Mouse (Mus musculus) heart, postnatal 0 days (tissue): ENCODE results near the gene Rnase10. TPM values are rescaled to one million over a fixed set of nuclear protein-coding genes. Genes with fewer than 3 reads are reported as not detected.

Experiments
- ATAC-seq: fragments of 200-750 bp; cut with Nextera tagmentation; 2 replicates; pipeline ENCODE4 v1.8.0; 2017; ENCODE audit warnings: low read depth, moderate number of reproducible peaks, moderate library complexity; ENCODE audit not compliant: insufficient read depth
- DNase-seq: peaks from one replicate; pipeline ENCODE4 v3.0.0-alpha.2; 2016; ENCODE audit warnings: low spot score
- H3K27ac ChIP-seq: fragments of 300-500 bp; sonication (generic); 2 replicates; pipeline ENCODE4 v1.5.1; 2014; ENCODE audit warnings: low read depth, mild to moderate bottlenecking
- H3K27me3 ChIP-seq: fragments of 300-500 bp; sonication (generic); 2 replicates; pipeline ENCODE4 v1.6.1; 2014; ENCODE audit warnings: low read length, mixed read lengths; ENCODE audit not compliant: control insufficient read depth, insufficient read depth
- H3K36me3 ChIP-seq: fragments of 300-500 bp; sonication (generic); replicated peaks from 2 replicates; pipeline ENCODE4 v1.6.1; 2014; ENCODE audit warnings: low read length, mixed read lengths; ENCODE audit not compliant: control insufficient read depth, insufficient read depth
- H3K4me1 ChIP-seq: fragments of 300-500 bp; sonication (generic); 2 replicates; pipeline ENCODE4 v1.6.1; 2014; ENCODE audit warnings: antibody characterized with exemption; ENCODE audit not compliant: control insufficient read depth, insufficient read depth
- H3K4me2 ChIP-seq: fragments of 300-500 bp; sonication (generic); 2 replicates; pipeline ENCODE4 v1.6.1; 2014; ENCODE audit warnings: low read depth, mild to moderate bottlenecking, low read length, moderate library complexity
- H3K4me3 ChIP-seq: fragments of 300-500 bp; sonication (generic); 2 replicates; pipeline ENCODE4 v1.5.1; 2014; ENCODE audit warnings: low read depth, low read length
- H3K9ac ChIP-seq: fragments of 300-500 bp; sonication (generic); replicated peaks from 2 replicates; pipeline ENCODE4 v1.6.1; 2014; ENCODE audit warnings: low read depth, low read length, mixed read lengths
- H3K9me3 ChIP-seq: fragments of 300-500 bp; sonication (generic); replicated peaks from 2 replicates; pipeline ENCODE4 v1.6.1; 2016; ENCODE audit warnings: low read length; ENCODE audit not compliant: control insufficient read depth
- CTCF ChIP-seq: IDR thresholded peaks from 2 replicates; pipeline ENCODE4 v1.5.1; 2016; ENCODE audit warnings: antibody characterized with exemption, control low read depth, low read depth
- EP300 ChIP-seq: IDR thresholded peaks from 2 replicates; pipeline ENCODE4 v1.6.1; 2016; ENCODE audit warnings: antibody characterized with exemption, low read depth
- whole genome bisulfite sequencing: fragments of 180-500 bp; shearing (Covaris S2); extraction: QIAGEN DNeasy Blood & Tissue Kit; methylation state at CpG from one replicate; pipeline ENCODE4 v1.1.7; 2014; 5-methylcytosine and 5-hydroxymethylcytosine counted together
- polyA plus RNA-seq: library from polyadenylated mRNA; unstranded; fragments of >200 nt; fragmentation: Nextera tagmentation; extraction: Ambion mirVana; gene quantifications from 2 replicates; pipeline ENCODE4 v1.2.1, GENCODE M21; 2015
- total RNA-seq: library from RNA; depleted of rRNA; stranded (reverse); fragments of >200 nt; gene quantifications from 2 replicates; pipeline ENCODE4 v1.2.3, GENCODE M21; 2014; ENCODE audit warnings: low replicate concordance; rRNA removed

The Rnase10 gene
- total and polyA plus RNA-seq, 2 experiments from 2014 or later = 0.38 TPM; not detected in 1

- 0 out of 2 replicates have a peak, but pooled peaks cover under 1% of the 10 kb centered on the region for H3K4me1 ChIP-seq
- no peaks in the 10 kb centered on the region for H3K9me3 ChIP-seq
- H3K4me2 ChIP-seq = no peak within 1 kb of the TSS
- no peaks in the 10 kb centered on the region for H3K27me3 ChIP-seq
- H3K36me3 ChIP-seq = no peaks in the 10 kb centered on the region
- H3K4me3 ChIP-seq = no peak within 1 kb of the TSS
- ATAC-seq (peak; percentile 39; the same call in 1 of the 2 replicates), DNase-seq (no peak)
- no peak for TF ChIP-seq CTCF
- TF ChIP-seq EP300 = no peak
- H3K27ac ChIP-seq = no peak within 1 kb of the TSS
- no peak within 1 kb of the TSS for H3K9ac ChIP-seq
- WGBS = 32% methylated on average over 9 of the region's 9 CpGs
Measured at GRCm38 (mm10) chr14:51057401-51057831, 49.9 kb downstream of the Rnase10 start, which contains the start of gene Rnase12. TSS of gene Rnase12 (minus strand) at chr14:51057661.

Other genes with a start within 250 kb of the Rnase10 start
- 31.0 and 69.1 TPM in 2 replicates for gene Ttc5, start 222.2 kb upstream of the Rnase10 start, total RNA-seq
- 30.9 and 31.9 TPM in 2 replicates for gene Ttc5, start 222.2 kb upstream of the Rnase10 start, polyA plus RNA-seq
- gene Ccnb1ip1, start 200.0 kb upstream of the Rnase10 start, total RNA-seq = not detected in 2 replicates
- gene Ccnb1ip1, start 200.0 kb upstream of the Rnase10 start, polyA plus RNA-seq = not detected in 2 replicates
- gene Parp2, start 199.9 kb upstream of the Rnase10 start, total RNA-seq = 10.7 and 11.2 TPM in 2 replicates
- 20.4 and 24.4 TPM in 2 replicates for gene Parp2, start 199.9 kb upstream of the Rnase10 start, polyA plus RNA-seq
- gene Tep1, start 137.2 kb upstream of the Rnase10 start, total RNA-seq = 10.8 and 29.3 TPM in 2 replicates
- 4.7 and 6.1 TPM in 2 replicates for gene Tep1, start 137.2 kb upstream of the Rnase10 start, polyA plus RNA-seq
- not detected in 2 replicates for gene Klhl33, start 110.2 kb upstream of the Rnase10 start, total RNA-seq
- 0.85 and 1.4 TPM in 2 replicates for gene Klhl33, start 110.2 kb upstream of the Rnase10 start, polyA plus RNA-seq
- 81.8 and 106 TPM in 2 replicates for gene Osgep, start 82.9 kb upstream of the Rnase10 start, total RNA-seq
- gene Osgep, start 82.9 kb upstream of the Rnase10 start, polyA plus RNA-seq = 93.3 and 96.6 TPM in 2 replicates
- gene Apex1, start 82.8 kb upstream of the Rnase10 start, total RNA-seq = 44.3 and 52.7 TPM in 2 replicates
- 70.3 and 77.2 TPM in 2 replicates for gene Apex1, start 82.8 kb upstream of the Rnase10 start, polyA plus RNA-seq
- gene Pip4p1, start 76.9 kb upstream of the Rnase10 start, total RNA-seq = 16.6 and 39.0 TPM in 2 replicates
- gene Pip4p1, start 76.9 kb upstream of the Rnase10 start, polyA plus RNA-seq = 20.4 and 24.8 TPM in 2 replicates
- 15.7 and 22.3 TPM in 2 replicates for gene Pnp, start 76.7 kb upstream of the Rnase10 start, total RNA-seq
- gene Pnp, start 76.7 kb upstream of the Rnase10 start, polyA plus RNA-seq = 20.5 and 22.2 TPM in 2 replicates
- gene Gm49342, start 63.2 kb upstream of the Rnase10 start, total RNA-seq = 17.5 TPM in 1 of 2 replicates, not detected in the other
- not detected in 2 replicates for gene Gm49342, start 63.2 kb upstream of the Rnase10 start, polyA plus RNA-seq
- gene Pnp2, start 51.8 kb upstream of the Rnase10 start, total RNA-seq = 0.46 TPM in 1 of 2 replicates, not detected in the other
- gene Pnp2, start 51.8 kb upstream of the Rnase10 start, polyA plus RNA-seq = 0.27 TPM in 2 replicates
- gene Rnase9, start 34.1 kb downstream of the Rnase10 start, total RNA-seq = not detected in 2 replicates
- not detected in 2 replicates for gene Rnase9, start 34.1 kb downstream of the Rnase10 start, polyA plus RNA-seq
- gene Rnase11, start 42.4 kb downstream of the Rnase10 start, total RNA-seq = not detected in 2 replicates
- gene Rnase11, start 42.4 kb downstream of the Rnase10 start, polyA plus RNA-seq = not detected in 2 replicates
- gene Rnase12, start 49.9 kb downstream of the Rnase10 start, total RNA-seq = not detected in 2 replicates
- 0.40 TPM in 1 of 2 replicates, not detected in the other for gene Rnase12, start 49.9 kb downstream of the Rnase10 start, polyA plus RNA-seq
- not detected in 2 replicates for gene Olfr750, start 66.7 kb downstream of the Rnase10 start, total RNA-seq
- not detected in 2 replicates for gene Olfr750, start 66.7 kb downstream of the Rnase10 start, polyA plus RNA-seq
- gene Rnase4, start 83.3 kb downstream of the Rnase10 start, total RNA-seq = 53.3 and 58.1 TPM in 2 replicates
- gene Rnase4, start 83.3 kb downstream of the Rnase10 start, polyA plus RNA-seq = 29.1 and 32.5 TPM in 2 replicates
- gene Ang, start 83.4 kb downstream of the Rnase10 start, total RNA-seq = 9.3 TPM in 1 of 2 replicates, not detected in the other
- 2.6 and 2.9 TPM in 2 replicates for gene Ang, start 83.4 kb downstream of the Rnase10 start, polyA plus RNA-seq
- not detected in 2 replicates for gene Eddm3b, start 106.7 kb downstream of the Rnase10 start, total RNA-seq
- not detected in 2 replicates for gene Eddm3b, start 106.7 kb downstream of the Rnase10 start, polyA plus RNA-seq
- not detected in 2 replicates for gene Rnase6, start 116.2 kb downstream of the Rnase10 start, total RNA-seq
- gene Rnase6, start 116.2 kb downstream of the Rnase10 start, polyA plus RNA-seq = 0.63 and 0.81 TPM in 2 replicates
- gene Rnase1, start 139.0 kb downstream of the Rnase10 start, total RNA-seq = not detected in 2 replicates
- 0.23 and 0.67 TPM in 2 replicates for gene Rnase1, start 139.0 kb downstream of the Rnase10 start, polyA plus RNA-seq
- not detected in 2 replicates for gene Rnase2b, start 154.5 kb downstream of the Rnase10 start, total RNA-seq
- gene Rnase2b, start 154.5 kb downstream of the Rnase10 start, polyA plus RNA-seq = not detected in 2 replicates
- gene Ang2, start 191.4 kb downstream of the Rnase10 start, total RNA-seq = not detected in 2 replicates
- gene Ang2, start 191.4 kb downstream of the Rnase10 start, polyA plus RNA-seq = not detected in 2 replicates
- gene Ear14, start 195.6 kb downstream of the Rnase10 start, total RNA-seq = not detected in 2 replicates
- gene Ear14, start 195.6 kb downstream of the Rnase10 start, polyA plus RNA-seq = not detected in 2 replicates
- gene Rnase2a, start 248.4 kb downstream of the Rnase10 start, total RNA-seq = not detected in 2 replicates
- gene Rnase2a, start 248.4 kb downstream of the Rnase10 start, polyA plus RNA-seq = not detected in 2 replicates